ENCODE assay signal across 16 mouse cellular contexts in the genomic region with DNA sequence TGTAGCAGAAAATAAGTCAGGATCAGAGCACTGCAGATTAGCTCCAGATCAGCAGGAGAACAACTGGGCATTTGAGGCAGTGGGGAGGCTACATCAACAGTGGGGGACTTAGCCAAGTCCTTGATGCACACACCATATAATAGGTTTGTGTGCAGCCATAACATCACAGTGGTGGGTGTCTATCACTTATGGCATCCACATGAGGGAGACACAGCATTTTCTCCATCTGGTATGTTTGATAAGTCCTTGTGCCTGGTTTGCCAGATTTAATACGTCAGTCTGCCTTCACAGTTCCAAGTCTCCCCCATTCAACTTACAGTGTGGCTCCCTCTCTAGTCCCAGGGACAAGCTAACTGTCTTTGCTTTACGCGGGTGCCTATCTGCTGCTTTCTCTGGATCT. TPM values are rescaled to one million over a fixed set of nuclear protein-coding genes. Genes with fewer than 3 reads are reported as not detected.
DNase-seq lines count a peak whose midpoint lies in the region; ATAC-seq and TF ChIP-seq lines count a peak whose summit lies in the region.
"Had no signal": no experiment of that assay in that cellular context is flagged by ENCODE, and none has a peak within 500 bp of the region (broad histone marks: within the 10 kb centered on the region; RNA-seq: fewer than 3 reads in every experiment).

No protein-coding gene starts in this region.

- peaks cover 16% of the 10 kb centered on the region for H3K36me3 ChIP-seq in forebrain, embryonic 10.5 days (replicated peaks)
- peaks cover 12% of the 10 kb centered on the region for H3K36me3 ChIP-seq in forebrain, embryonic 16.5 days (ENCODE audit: control insufficient read depth, insufficient read depth)
- peaks cover 0 to 13% of the 10 kb centered on the region in 2 experiments; a peak in 3 of 4 replicates for H3K36me3 ChIP-seq in MEL (ENCODE audit: control insufficient read depth in 1 of 2, insufficient read depth in 2 of 2, low read length in 2 of 2)

- no peak; a peak in 1 of 6 replicates for TF ChIP-seq CTCF in MEL (IDR thresholded peaks at IDR 0.05 in 2 of 3, conservative IDR thresholded peaks at IDR 0.05 in 1 of 3; ENCODE audit: control insufficient read depth in 1 of 3, insufficient read depth in 1 of 3, low read depth in 2 of 3, low read length in 3 of 3, poor library complexity in 1 of 3, severe bottlenecking in 1 of 3)

- peaks cover 14% of the 10 kb centered on the region for H3K79me2 ChIP-seq in MEL (ENCODE audit: control insufficient read depth, insufficient read depth, low read length, poor library complexity)

- H3K9ac ChIP-seq in forebrain, embryonic 16.5 days (replicated peaks; ENCODE audit: low read depth, low read length) = no peak overlapping the region
- H3K9ac ChIP-seq in MEL (ENCODE audit: control insufficient read depth, low read depth, low read length, poor library complexity, severe bottlenecking) = no peak overlapping the region
- H3K9ac ChIP-seq: liver, embryonic 14.5 days had no signal

- intact Hi-C loops in left cerebral cortex, postnatal 36 days (cut with DNase I) = no loop called here

- H3K9me3 ChIP-seq in forebrain, embryonic 10.5 days = no peaks in the 10 kb centered on the region
- no peaks in the 10 kb centered on the region for H3K9me3 ChIP-seq in forebrain, embryonic 16.5 days (ENCODE audit: control insufficient read depth, low read length)
- no peaks in the 10 kb centered on the region for H3K9me3 ChIP-seq in MEL (replicated peaks; ENCODE audit: insufficient read depth, low read length)

- H3K4me1 ChIP-seq in forebrain, embryonic 10.5 days = peaks cover 19% of the 10 kb centered on the region
- H3K4me1 ChIP-seq in forebrain, embryonic 16.5 days (replicated peaks; ENCODE audit: control insufficient read depth, insufficient read depth, low read length) = peaks cover 15% of the 10 kb centered on the region
- peaks cover 4 to 16% of the 10 kb centered on the region in 2 experiments for H3K4me1 ChIP-seq in MEL (ENCODE audit: control insufficient read depth in 1 of 2, insufficient read depth in 2 of 2, low read length in 2 of 2)

- TF ChIP-seq RAD21 in MEL (IDR thresholded peaks at IDR 0.05; ENCODE audit: low read depth, low read length) = no peak

- no peak overlapping the region for H3K4me2 ChIP-seq in forebrain, embryonic 16.5 days (ENCODE audit: low read length)

- WGBS in forebrain, embryonic 10.5 days = 95% methylated on average over 3 of the region's 3 CpGs
- WGBS in forebrain, embryonic 16.5 days = 50% methylated on average over 3 of the region's 3 CpGs

- DNase-seq in forebrain, embryonic 10.5 days (ENCODE audit: extremely low spot score, low spot score) = no peak
- DNase-seq in layer of hippocampus, adult 8-10 months (ENCODE audit: low spot score in 2 of 2) = peak; percentile 28 to 37
- no peak for DNase-seq in layer of hippocampus, adult 9-10 months (ENCODE audit: low spot score)
- peak; percentile 42 for DNase-seq in MEL (ENCODE audit: low read depth, low spot score)
- peak; percentile 22 to 26 for DNase-seq in left cerebral cortex, postnatal 36 days (ENCODE audit: low spot score in 2 of 2)
- DNase-seq in kidney, postnatal 14 days = no peak
- DNase-seq: adrenal gland, postnatal 10 days; cerebellum, adult 11-12 months; gastrocnemius, adult 2 months; heart, postnatal 4 days; kidney, adult 8-10 months; lung, postnatal 36 days; thymus, adult 2 months had no signal

- no peak for ATAC-seq in forebrain, embryonic 16.5 days
- ATAC-seq in activated CD4-positive, CD25-positive, alpha-beta regulatory T cell, adult 4 months = no peak

- no peak for TF ChIP-seq POLR2A in MEL (IDR thresholded peaks at IDR 0.05; ENCODE audit: control insufficient read depth in 1 of 2, insufficient read depth in 1 of 2, low read depth in 1 of 2, low read length in 2 of 2, poor library complexity in 1 of 2)

- H3K27ac ChIP-seq in forebrain, embryonic 10.5 days = peak overlapping the region; percentile 44; the same call in 1 of the 2 replicates
- H3K27ac ChIP-seq in forebrain, embryonic 16.5 days (ENCODE audit: low read length) = no peak overlapping the region
- no peak overlapping the region for H3K27ac ChIP-seq in MEL (ENCODE audit: control insufficient read depth, low read depth, low read length)
- H3K27ac ChIP-seq: gastrocnemius, adult 2 months; liver, embryonic 14.5 days had no signal

- H3K4me3 ChIP-seq in forebrain, embryonic 10.5 days = no peak overlapping the region
- H3K4me3 ChIP-seq in forebrain, embryonic 16.5 days (replicated peaks; ENCODE audit: low read length) = no peak overlapping the region
- H3K4me3 ChIP-seq in MEL (ENCODE audit: control insufficient read depth in 1 of 2, insufficient read depth in 1 of 2, low read depth in 2 of 2, low read length in 2 of 2) = no peak overlapping the region
- H3K4me3 ChIP-seq: gastrocnemius, adult 2 months had no signal

- TF ChIP-seq EP300 in MEL (IDR thresholded peaks at IDR 0.05; ENCODE audit: low read depth in 1 of 2, low read length in 2 of 2) = no peak

- no peaks in the 10 kb centered on the region for H3K27me3 ChIP-seq in forebrain, embryonic 10.5 days (ENCODE audit: poor library complexity, severe bottlenecking)
- H3K27me3 ChIP-seq in forebrain, embryonic 16.5 days (replicated peaks; ENCODE audit: control insufficient read depth, insufficient read depth, low read length) = no peaks in the 10 kb centered on the region
- H3K27me3 ChIP-seq in MEL (ENCODE audit: control insufficient read depth in 1 of 2, insufficient read depth in 2 of 2, low read length in 2 of 2) = peaks cover 2 to 5% of the 10 kb centered on the region in 2 experiments; a peak in 2 of 4 replicates

TF ChIP-seq in MEL, 35 proteins besides CTCF, POLR2A, EP300 and RAD21:
- TF ChIP-seq RCOR1 (IDR thresholded peaks at IDR 0.05; ENCODE audit: low read depth, low read length) = no peak
- 0 out of 2 replicates have a peak, but pooled peaks have one; percentile 18 for TF ChIP-seq TAL1 (IDR thresholded peaks at IDR 0.05; ENCODE audit: low read length)

RNA-seq across cellular contexts. Expression of a gene that starts 1.7 kb away (rescaled TPM):
- 33.5 and 36.2 TPM in 2 replicates for polyA plus RNA-seq in forebrain, embryonic 10.5 days (2016; fragmentation: Nextera tagmentation; extraction: Ambion mirVana)
- polyA plus RNA-seq in forebrain, embryonic 16.5 days (2015; fragmentation: Nextera tagmentation; extraction: Ambion mirVana) = 36.0 and 39.2 TPM in 2 replicates
- 10 to 100 TPM; 29.9 to 40.8 (median 36.8) TPM for total RNA-seq in layer of hippocampus, adult 8-10 months (2022)
- total RNA-seq in MEL (2012; rRNA removed) = 14.5 and 14.9 TPM in 2 replicates
- polyA plus RNA-seq in MEL (2012; ENCODE audit: insufficient read depth in 1 of 2, insufficient read length in 2 of 2, low read depth in 1 of 2, low replicate concordance in 2 of 2, missing spikeins in 1 of 2) = 10 to 100 TPM in 1 of 2 experiments, not detected in 1; 13.7 TPM
- 10 to 100 TPM; 30.9 to 35.5 TPM for total RNA-seq in left cerebral cortex, postnatal 36 days (2021)
- polyA plus RNA-seq in activated CD4-positive, CD25-positive, alpha-beta regulatory T cell, adult 4 months (2017; shearing (Covaris generic)) = 10 to 100 TPM; 29.8 to 35.9 TPM

RNA-seq across cellular contexts. Expression of a gene that starts 24.3 kb away (rescaled TPM):
- polyA plus RNA-seq in forebrain, embryonic 10.5 days (2016; fragmentation: Nextera tagmentation; extraction: Ambion mirVana) = 0.17 and 0.24 TPM in 2 replicates
- 2.2 and 2.7 TPM in 2 replicates for polyA plus RNA-seq in forebrain, embryonic 16.5 days (2015; fragmentation: Nextera tagmentation; extraction: Ambion mirVana)
- 10 to 100 TPM; 10.7 to 66.2 (median 32.2) TPM for total RNA-seq in layer of hippocampus, adult 8-10 months (2022)
- not detected in 2 replicates for total RNA-seq in MEL (2012; rRNA removed)
- polyA plus RNA-seq in MEL (2012; ENCODE audit: insufficient read depth in 1 of 2, insufficient read length in 2 of 2, low read depth in 1 of 2, low replicate concordance in 2 of 2, missing spikeins in 1 of 2) = not detected
- total RNA-seq in left cerebral cortex, postnatal 36 days (2021) = 10 to 100 TPM; 13.1 to 13.2 TPM
- not detected for polyA plus RNA-seq in activated CD4-positive, CD25-positive, alpha-beta regulatory T cell, adult 4 months (2017; shearing (Covaris generic))
- total RNA-seq: heart, postnatal 4 days had no signal

RNA-seq across cellular contexts. Expression of a gene that starts 49.3 kb away (rescaled TPM):
- 87.6 and 88.4 TPM in 2 replicates for polyA plus RNA-seq in forebrain, embryonic 10.5 days (2016; fragmentation: Nextera tagmentation; extraction: Ambion mirVana)
- 62.1 and 71.9 TPM in 2 replicates for polyA plus RNA-seq in forebrain, embryonic 16.5 days (2015; fragmentation: Nextera tagmentation; extraction: Ambion mirVana)
- 100 to 1,000 TPM; 105 to 146 (median 123) TPM for total RNA-seq in layer of hippocampus, adult 8-10 months (2022)
- total RNA-seq in MEL (2012; rRNA removed) = 18.3 and 20.6 TPM in 2 replicates
- polyA plus RNA-seq in MEL (2012; ENCODE audit: insufficient read depth in 1 of 2, insufficient read length in 2 of 2, low read depth in 1 of 2, low replicate concordance in 2 of 2, missing spikeins in 1 of 2) = 100 to 1,000 TPM in 1 of 2 experiments, 10 to 100 TPM in 1; 27.6 to 124 TPM
- total RNA-seq in left cerebral cortex, postnatal 36 days (2021) = 10 to 100 TPM; 65.5 to 73.2 TPM
- polyA plus RNA-seq in activated CD4-positive, CD25-positive, alpha-beta regulatory T cell, adult 4 months (2017; shearing (Covaris generic)) = 10 to 100 TPM; 67.1 to 75.8 TPM

Comparison
In these comparisons a context has a peak if more than half of its experiments do, and no peak if none do; other contexts are left out.
1. DNase-seq: peak in layer of hippocampus, adult 8-10 months (2 of 2), MEL (single experiment) and left cerebral cortex, postnatal 36 days (2 of 2); none in forebrain, embryonic 10.5 days (single experiment), layer of hippocampus, adult 9-10 months (single experiment) and kidney, postnatal 14 days (single experiment).